Mouse (Mus musculus) left cerebral cortex, postnatal 4 days (tissue): ENCODE results near the gene Mark2. TPM values are rescaled to one million over a fixed set of nuclear protein-coding genes. Genes with fewer than 3 reads are reported as not detected.
A peak's percentile ranks its signal among the peaks of the same experiment; 100 is the strongest.

Experiments used
- DNase-seq: peaks from one replicate; pipeline ENCODE4 v3.0.0-alpha.2; 2022
- intact Hi-C: fragments of 180-260 bp; cut with DNase I; formaldehyde crosslinking; loops from one replicate; pipeline ENCODE4 v1.15.1; 2025
- total RNA-seq, 2 experiments: library from RNA; stranded (reverse); gene quantifications; 2 replicates each; pipeline ENCODE4 v1.2.3; 2021

The Mark2 gene
- total RNA-seq, 2 experiments from 2014 or later = 91.2 to 108 TPM

GRCm38 (mm10) chr19:7236011-7236410, 105.6 kb downstream of the Mark2 start:
- no peak for DNase-seq
- intact Hi-C loops = no loop called here

GRCm38 (mm10) chr19:7235461-7235860, 106.2 kb downstream of the Mark2 start:
- intact Hi-C loops = loop anchor here (1.0 kb wide), 1 partner anchor 110 kb away; no protein-coding TSS in a partner anchor
- no peak for DNase-seq

- intact Hi-C loops = loop anchor here (1.0 kb wide), 1 partner anchor 111 kb away; no protein-coding TSS in a partner anchor
- DNase-seq = peak; percentile 88
Measured at GRCm38 (mm10) chr19:7234537-7235221, 107.0 kb downstream of the Mark2 start.

GRCm38 (mm10) chr19:7226511-7226914, 115.1 kb downstream of the Mark2 start:
- intact Hi-C loops = no loop called here
- no peak for DNase-seq

Other genes starting within 250 kb of the Mark2 start
- gene Flrt1, start 236.1 kb downstream of the Mark2 start, total RNA-seq = 10 to 100 TPM; 22.4 to 23.5 TPM
- 100 to 1,000 TPM; 181 TPM for gene Otub1, start 135.5 kb downstream of the Mark2 start, total RNA-seq
- 100 to 1,000 TPM; 469 to 499 TPM for gene Cox8a, start 124.2 kb downstream of the Mark2 start, total RNA-seq
- gene Naa40, start 100.7 kb downstream of the Mark2 start, total RNA-seq = 10 to 100 TPM; 45.6 to 49.9 TPM
- gene Rcor2, start 74.5 kb downstream of the Mark2 start, total RNA-seq = 10 to 100 TPM; 29.7 to 30.4 TPM
- 10 to 100 TPM; 38.9 to 43.9 TPM for gene Spindoc, start 41.1 kb upstream of the Mark2 start, total RNA-seq
- gene 2700081O15Rik, start 75.8 kb upstream of the Mark2 start, total RNA-seq = 100 to 1,000 TPM; 145 to 166 TPM
- gene Rtn3, start 141.4 kb upstream of the Mark2 start, total RNA-seq = 100 to 1,000 TPM; 589 to 625 TPM
- 10 to 100 TPM; 23.6 to 24.6 TPM for gene Atl3, start 152.2 kb upstream of the Mark2 start, total RNA-seq
- gene Pla2g16, start 215.6 kb upstream of the Mark2 start, total RNA-seq = 1 to 10 TPM; 5.5 to 5.6 TPM